ENCODE assay signal across 16 mouse cellular contexts in genomic region chr12:54561981-54562380, GRCm38 (mm10).
"Had no signal": no experiment of that assay in that cellular context is flagged by ENCODE, and none has a peak within 500 bp of the region (broad histone marks: within the 10 kb centered on the region; RNA-seq: fewer than 3 reads in every experiment).

No protein-coding gene starts in this region.

- DNase-seq: kidney, adult 11 months; kidney, postnatal 10 days; kidney, postnatal 4 days; lung, adult 2 months; lung, postnatal 10 days; lung, postnatal 4 days; right cerebral cortex, postnatal 14 days; thymus, postnatal 36 days had no signal

- H3K9me3 ChIP-seq: limb, embryonic 10.5 days; liver, embryonic 15.5 days; midbrain, embryonic 15.5 days; neural tube, embryonic 12.5 days had no signal

- H3K4me2 ChIP-seq: liver, embryonic 11.5 days; liver, embryonic 15.5 days; midbrain, embryonic 11.5 days; midbrain, embryonic 15.5 days; neural tube, embryonic 12.5 days had no signal

- ATAC-seq: hindbrain, embryonic 16.5 days; inflammation-experienced regulatory T-cells, adult 6 months; midbrain, embryonic 15.5 days had no signal

- H3K4me3 ChIP-seq: limb, embryonic 10.5 days; liver, embryonic 15.5 days; midbrain, embryonic 15.5 days; neural tube, embryonic 12.5 days had no signal

- H3K36me3 ChIP-seq: limb, embryonic 10.5 days; liver, embryonic 15.5 days; midbrain, embryonic 15.5 days; neural tube, embryonic 12.5 days had no signal

- H3K27me3 ChIP-seq: liver, embryonic 15.5 days; midbrain, embryonic 15.5 days; neural tube, embryonic 12.5 days had no signal

- H3K4me1 ChIP-seq: limb, embryonic 10.5 days; liver, embryonic 15.5 days; midbrain, embryonic 15.5 days; neural tube, embryonic 12.5 days had no signal

- H3K27ac ChIP-seq: limb, embryonic 10.5 days; liver, embryonic 15.5 days; midbrain, embryonic 15.5 days; neural tube, embryonic 12.5 days had no signal

- H3K9ac ChIP-seq: liver, embryonic 15.5 days; midbrain, embryonic 15.5 days; neural tube, embryonic 12.5 days had no signal
